Mouse (Mus musculus) duodenum, adult 2 months (tissue): ENCODE measurements around the gene Myh4. TPM values are rescaled to one million over a fixed set of nuclear protein-coding genes. Genes with fewer than 3 reads are reported as not detected.

ENCODE experiments used
- polyA plus RNA-seq: library from polyadenylated mRNA; depleted of rRNA; stranded (reverse); fragments of >200 nt; gene quantifications from 2 replicates; pipeline ENCODE4 v1.2.3, GENCODE M21; 2012; ENCODE audit warnings: low replicate concordance; rRNA removed

Myh4 gene
- polyA plus RNA-seq: not detected in 2 replicates

GRCm38 (mm10) chr11:67237481-67238079 lies at the start of gene Myh4:
Gene Myh4 (plus strand): TSS chr11:67238029.

DNA sequence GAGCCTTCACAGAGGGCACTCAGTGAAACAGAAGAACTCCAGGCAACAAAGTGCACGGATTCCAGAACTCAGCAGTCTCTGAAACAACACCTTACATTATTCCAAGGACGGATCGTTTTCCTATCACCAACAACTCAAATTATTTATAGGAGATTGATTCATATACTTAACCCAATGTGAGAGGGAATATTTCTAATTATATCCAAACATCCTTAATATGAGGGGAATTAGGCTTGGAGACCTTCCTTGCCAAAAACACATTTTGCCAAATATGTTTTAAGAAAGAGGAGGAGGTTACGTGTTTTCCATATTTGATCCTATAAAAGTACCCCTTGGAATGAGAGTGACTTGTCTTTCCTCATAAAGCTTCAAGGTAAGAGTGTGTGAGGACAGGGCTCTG lies 38.1 kb upstream of the Myh4 start, which contains the start of gene Myh1:
Gene Myh1 (plus strand): TSS at position 301 of the 400 bp plus-strand sequence.

DNA sequence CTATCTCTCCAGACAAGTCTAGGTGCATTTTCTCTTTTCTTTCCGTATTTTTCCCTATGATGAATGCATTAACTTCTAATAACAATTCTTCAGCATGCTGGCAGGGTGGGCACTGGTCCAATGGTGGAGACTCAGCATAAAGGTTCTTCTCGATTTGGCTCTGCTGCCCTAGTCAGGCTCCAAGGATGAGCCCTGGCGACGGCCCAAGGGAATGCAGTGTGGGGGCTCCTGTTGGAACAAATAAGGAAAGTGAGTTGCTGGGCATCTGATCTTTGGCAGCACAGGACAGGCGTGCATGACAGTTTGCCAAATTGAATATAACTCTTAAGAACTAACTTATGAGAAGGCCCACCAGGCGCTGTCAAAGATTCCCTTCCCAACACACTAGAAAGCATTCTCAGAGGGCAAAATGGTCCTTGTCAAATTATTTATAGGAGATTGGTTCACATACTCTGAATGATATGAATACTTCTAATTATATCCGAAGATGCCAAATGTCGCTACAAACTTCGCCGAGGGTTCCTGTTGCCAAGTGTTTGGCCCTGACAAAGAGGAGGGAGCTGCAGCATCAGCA lies 38.9 kb downstream of the Myh4 start, which contains the start of gene Myh8:
Gene Myh8 (plus strand): TSS at position 524 of the 574 bp plus-strand sequence.

Other genes with a start within 250 kb of the Myh4 start
- gene Tmem220, start 212.9 kb upstream of the Myh4 start, polyA plus RNA-seq: 2.7 and 2.9 TPM in 2 replicates
- 5.8 and 9.4 TPM in 2 replicates for gene Adprm, start 185.4 kb upstream of the Myh4 start, polyA plus RNA-seq
- 8.1 and 10.3 TPM in 2 replicates for gene Sco1, start 185.4 kb upstream of the Myh4 start, polyA plus RNA-seq
- gene Myh3, start 159.7 kb upstream of the Myh4 start, polyA plus RNA-seq: 0.01 TPM in 1 of 2 replicates, not detected in the other
- gene Myh2, start 67.0 kb upstream of the Myh4 start, polyA plus RNA-seq: not detected in 2 replicates
- gene Myh1, start 38.0 kb upstream of the Myh4 start, polyA plus RNA-seq: not detected in 2 replicates
- not detected in 2 replicates for gene Myh8, start 39.1 kb downstream of the Myh4 start, polyA plus RNA-seq
- not detected in 2 replicates for gene Myh13, start 83.6 kb downstream of the Myh4 start, polyA plus RNA-seq
- 1.3 and 1.9 TPM in 2 replicates for gene Gas7, start 217.4 kb downstream of the Myh4 start, polyA plus RNA-seq